Mouse (Mus musculus) gastrocnemius, postnatal 36 days (tissue): ENCODE data around the gene Rgs6. TPM values are rescaled to one million over a fixed set of nuclear protein-coding genes. Genes with fewer than 3 reads are reported as not detected.

Experiments used
- DNase-seq, 2 experiments: peaks; one replicate each; pipeline ENCODE4 v3.0.0; 2022
- intact Hi-C: fragments of 180-260 bp; cut with DNase I; formaldehyde crosslinking; loops from one replicate; pipeline ENCODE4 v1.15.1; 2025
- total RNA-seq, 2 experiments: library from RNA; stranded (reverse); gene quantifications; 2 replicates each; pipeline ENCODE4 v1.2.3; 2021

The Rgs6 gene
- total RNA-seq, 2 experiments from 2014 or later: 0.44 to 0.48 TPM

GRCm38 (mm10) chr12:83146917-83147316, 558.8 kb downstream of the Rgs6 start:
- DNase-seq: no peak
- intact Hi-C loops: no loop called here

GRCm38 (mm10) chr12:83150030-83150429, 561.9 kb downstream of the Rgs6 start:
- intact Hi-C loops: no loop called here

GRCm38 (mm10) chr12:83150813-83151212, 562.7 kb downstream of the Rgs6 start:
- DNase-seq: no peak
- intact Hi-C loops: no loop called here

More at GRCm38 (mm10) chr12:83150030-83150429, 561.9 kb downstream of the Rgs6 start:
- DNase-seq: no peak

GRCm38 (mm10) chr12:83151474-83151873, 563.4 kb downstream of the Rgs6 start:
- no peak for DNase-seq
- intact Hi-C loops: no loop called here

GRCm38 (mm10) chr12:83160211-83160610, 572.1 kb downstream of the Rgs6 start:
- DNase-seq: no peak
- intact Hi-C loops: no loop called here

GRCm38 (mm10) chr12:83160700-83161099, 572.6 kb downstream of the Rgs6 start:
- intact Hi-C loops: no loop called here
- no peak for DNase-seq

GRCm38 (mm10) chr12:83163721-83164120, 575.6 kb downstream of the Rgs6 start:
- DNase-seq: no peak
- intact Hi-C loops: no loop called here

GRCm38 (mm10) chr12:83165058-83165457, 577.0 kb downstream of the Rgs6 start:
- intact Hi-C loops: no loop called here
- DNase-seq: no peak

GRCm38 (mm10) chr12:83168310-83168709, 580.2 kb downstream of the Rgs6 start:
- intact Hi-C loops: no loop called here
- DNase-seq: no peak

GRCm38 (mm10) chr12:83169495-83170209, 581.6 kb downstream of the Rgs6 start:
- intact Hi-C loops: no loop called here
- DNase-seq: no peak

- intact Hi-C loops: no loop called here
- DNase-seq: no peak
Measured at GRCm38 (mm10) chr12:83178770-83179169, 590.7 kb downstream of the Rgs6 start.

GRCm38 (mm10) chr12:83179860-83180259, 591.8 kb downstream of the Rgs6 start:
- DNase-seq: no peak
- intact Hi-C loops: no loop called here

- DNase-seq: no peak
- intact Hi-C loops: no loop called here
Measured at GRCm38 (mm10) chr12:83180561-83180960, 592.5 kb downstream of the Rgs6 start.

GRCm38 (mm10) chr12:83201674-83202073, 613.6 kb downstream of the Rgs6 start:
- DNase-seq: no peak
- intact Hi-C loops: no loop called here

GRCm38 (mm10) chr12:83204361-83204760, 616.3 kb downstream of the Rgs6 start:
- intact Hi-C loops: no loop called here
- no peak for DNase-seq

GRCm38 (mm10) chr12:83206866-83207265, 618.8 kb downstream of the Rgs6 start:
- DNase-seq: no peak
- intact Hi-C loops: no loop called here

- intact Hi-C loops: no loop called here
- no peak for DNase-seq
Measured at GRCm38 (mm10) chr12:83207481-83207880, 619.4 kb downstream of the Rgs6 start.

- DNase-seq: no peak
- intact Hi-C loops: no loop called here
Measured at GRCm38 (mm10) chr12:83208011-83208410, 619.9 kb downstream of the Rgs6 start.

- intact Hi-C loops: no loop called here
- no peak for DNase-seq
Measured at GRCm38 (mm10) chr12:83208841-83209240, 620.7 kb downstream of the Rgs6 start.

- DNase-seq: no peak
- intact Hi-C loops: no loop called here
Measured at GRCm38 (mm10) chr12:83209461-83209860, 621.4 kb downstream of the Rgs6 start.

- intact Hi-C loops: loop anchor here (10.0 kb wide), 1 partner anchor 295 kb away; no protein-coding TSS in a partner anchor
- no peak for DNase-seq
Measured at GRCm38 (mm10) chr12:83210294-83210693, 622.2 kb downstream of the Rgs6 start.

GRCm38 (mm10) chr12:83210735-83211134, 622.6 kb downstream of the Rgs6 start:
- no peak for DNase-seq
- intact Hi-C loops: loop anchor here (10.0 kb wide), 1 partner anchor 294 kb away; no protein-coding TSS in a partner anchor
